Mouse (Mus musculus): Measurements from ENCODE around the gene Fam49a. TPM values are rescaled to one million over a fixed set of nuclear protein-coding genes. Genes with fewer than 3 reads are reported as not detected.
A peak's percentile ranks its signal among the peaks of the same experiment; 100 is the strongest.
"Not testable (repeated sequence)": the region's sequence is repeated elsewhere in the genome, so short reads cannot be mapped to it uniquely, and the experiment has no call there.

Fam49a gene
- polyA plus RNA-seq, 1 experiment from 2014 or later: 16.8 TPM

- Histone ChIP-seq H3K27ac (replicated peaks) (no peak overlapping the region), H3K4me3 (no peak overlapping the region), H3K36me3 (no peaks in the 10 kb centered on the region), H3K4me2 (replicated peaks) (no peak overlapping the region), H3K9ac (replicated peaks) (no peak overlapping the region), H3K27me3 (no peaks in the 10 kb centered on the region), H3K9me3 (no peaks in the 10 kb centered on the region), H3K4me1 (peaks cover 8% of the 10 kb centered on the region)
- 64% methylated on average over 3 of the region's 3 CpGs for WGBS
- no peak for ATAC-seq (ENCODE audit: low FRiP score, low read depth)
Observed at GRCm38 (mm10) chr12:12239502-12239901, 22.4 kb upstream of the Fam49a start.

GRCm38 (mm10) chr12:12243148-12243547 is 18.8 kb upstream of the Fam49a start:
- ATAC-seq (ENCODE audit: low FRiP score, low read depth): no peak
- H3K27ac ChIP-seq (replicated peaks): no peak overlapping the region
- peaks cover 4% of the 10 kb centered on the region; the same call in 1 of the 2 replicates for H3K4me1 ChIP-seq
- H3K9ac ChIP-seq (replicated peaks): no peak overlapping the region
- 80% methylated on average over 3 of the region's 3 CpGs for WGBS
- H3K36me3 ChIP-seq: no peaks in the 10 kb centered on the region
- no peak overlapping the region for H3K4me2 ChIP-seq (replicated peaks)
- H3K9me3 ChIP-seq: no peaks in the 10 kb centered on the region
- no peaks in the 10 kb centered on the region for H3K27me3 ChIP-seq
- H3K4me3 ChIP-seq: no peak overlapping the region

- not testable (repeated sequence) for H3K4me2 ChIP-seq (replicated peaks); H3K27ac ChIP-seq (replicated peaks); H3K27me3 ChIP-seq; ATAC-seq (ENCODE audit: low FRiP score, low read depth); H3K4me3 ChIP-seq; H3K9me3 ChIP-seq; H3K4me1 ChIP-seq; H3K9ac ChIP-seq (replicated peaks); H3K36me3 ChIP-seq
- 94% methylated on average over 4 of the region's 4 CpGs for WGBS
Observed at GRCm38 (mm10) chr12:12247023-12247422, 14.9 kb upstream of the Fam49a start.

GRCm38 (mm10) chr12:12249521-12249920 is 12.4 kb upstream of the Fam49a start:
- ATAC-seq (ENCODE audit: low FRiP score, low read depth): no peak
- Histone ChIP-seq H3K4me3 (no peak overlapping the region), H3K27me3 (no peaks in the 10 kb centered on the region), H3K9ac (replicated peaks) (no peak overlapping the region), H3K36me3 (no peaks in the 10 kb centered on the region), H3K4me2 (replicated peaks) (no peak overlapping the region), H3K9me3 (no peaks in the 10 kb centered on the region), H3K4me1 (no peaks in the 10 kb centered on the region), H3K27ac (replicated peaks) (no peak overlapping the region)
- 64% methylated on average over 2 of the region's 2 CpGs for WGBS

GRCm38 (mm10) chr12:12253526-12253925 is 8.4 kb upstream of the Fam49a start:
- Histone ChIP-seq H3K9ac (replicated peaks) (no peak overlapping the region), H3K27ac (replicated peaks) (no peak overlapping the region), H3K36me3 (no peaks in the 10 kb centered on the region), H3K4me1 (no peaks in the 10 kb centered on the region), H3K4me3 (no peak overlapping the region), H3K4me2 (replicated peaks) (no peak overlapping the region), H3K9me3 (no peaks in the 10 kb centered on the region), H3K27me3 (no peaks in the 10 kb centered on the region)
- ATAC-seq (ENCODE audit: low FRiP score, low read depth): no peak
- 73% methylated on average over 5 of the region's 5 CpGs for WGBS

GRCm38 (mm10) chr12:12254139-12254538 is 7.8 kb upstream of the Fam49a start:
- 90% methylated on average over 4 of the region's 4 CpGs for WGBS
- Histone ChIP-seq H3K9me3 (no peaks in the 10 kb centered on the region), H3K4me3 (no peak overlapping the region), H3K9ac (replicated peaks) (no peak overlapping the region), H3K27ac (replicated peaks) (no peak overlapping the region), H3K4me2 (replicated peaks) (no peak overlapping the region), H3K36me3 (no peaks in the 10 kb centered on the region), H3K4me1 (no peaks in the 10 kb centered on the region), H3K27me3 (no peaks in the 10 kb centered on the region)
- no peak for ATAC-seq (ENCODE audit: low FRiP score, low read depth)

- H3K4me2 ChIP-seq (replicated peaks): peak overlapping the region; percentile 83
- H3K27me3 ChIP-seq: peaks cover 6% of the 10 kb centered on the region; the same call in 1 of the 2 replicates
- H3K9ac ChIP-seq (replicated peaks): peak overlapping the region; percentile 76; the same call in 1 of the 2 replicates
- H3K9me3 ChIP-seq: no peaks in the 10 kb centered on the region
- H3K4me1 ChIP-seq: peaks cover 24% of the 10 kb centered on the region
- 73% methylated on average over 9 of the region's 9 CpGs for WGBS
- H3K4me3 ChIP-seq: peak overlapping the region; percentile 70
- ATAC-seq (ENCODE audit: low FRiP score, low read depth): peak; percentile 45
- no peaks in the 10 kb centered on the region for H3K36me3 ChIP-seq
- no peak overlapping the region for H3K27ac ChIP-seq (replicated peaks)
Observed at GRCm38 (mm10) chr12:12260979-12261960, 669 bp upstream of the Fam49a start.

- H3K27ac ChIP-seq (replicated peaks): no peak overlapping the region
- ATAC-seq (ENCODE audit: low FRiP score, low read depth): peak; percentile 35
- peak overlapping the region; percentile 83 for H3K4me2 ChIP-seq (replicated peaks)
- peaks cover 6% of the 10 kb centered on the region; the same call in 1 of the 2 replicates for H3K27me3 ChIP-seq
- H3K9me3 ChIP-seq: no peaks in the 10 kb centered on the region
- no peaks in the 10 kb centered on the region for H3K36me3 ChIP-seq
- peak overlapping the region; percentile 70; the same call in 1 of the 2 replicates for H3K4me3 ChIP-seq
- H3K4me1 ChIP-seq: peaks cover 24% of the 10 kb centered on the region
- 0% methylated on average over 1 of the region's 1 CpGs for WGBS
- H3K9ac ChIP-seq (replicated peaks): peak overlapping the region; percentile 8; the same call in 1 of the 2 replicates
Observed at GRCm38 (mm10) chr12:12263371-12263791, 1.4 kb downstream of the Fam49a start.

GRCm38 (mm10) chr12:12264151-12264550 is 2.2 kb downstream of the Fam49a start:
- no peak overlapping the region for H3K27ac ChIP-seq (replicated peaks)
- H3K36me3 ChIP-seq: no peaks in the 10 kb centered on the region
- no peak overlapping the region for H3K4me3 ChIP-seq
- H3K4me2 ChIP-seq (replicated peaks): 0 out of 2 replicates have a peak overlapping the region, but pooled peaks have one; percentile 83
- H3K4me1 ChIP-seq: peaks cover 24% of the 10 kb centered on the region
- no peak for ATAC-seq (ENCODE audit: low FRiP score, low read depth)
- WGBS: 79% methylated on average over 5 of the region's 5 CpGs
- H3K27me3 ChIP-seq: peaks cover 6% of the 10 kb centered on the region; the same call in 1 of the 2 replicates
- H3K9ac ChIP-seq (replicated peaks): no peak overlapping the region
- no peaks in the 10 kb centered on the region for H3K9me3 ChIP-seq

GRCm38 (mm10) chr12:12266552-12266951 is 4.6 kb downstream of the Fam49a start:
- no peak for ATAC-seq (ENCODE audit: low FRiP score, low read depth)
- H3K36me3 ChIP-seq: no peaks in the 10 kb centered on the region
- no peak overlapping the region for H3K4me3 ChIP-seq
- peaks cover 6% of the 10 kb centered on the region; the same call in 1 of the 2 replicates for H3K27me3 ChIP-seq
- no peak overlapping the region for H3K9ac ChIP-seq (replicated peaks)
- no peak overlapping the region for H3K4me2 ChIP-seq (replicated peaks)
- no peaks in the 10 kb centered on the region for H3K9me3 ChIP-seq
- 58% methylated on average over 1 of the region's 1 CpGs for WGBS
- no peak overlapping the region for H3K27ac ChIP-seq (replicated peaks)
- H3K4me1 ChIP-seq: peaks cover 23% of the 10 kb centered on the region

- WGBS: 82% methylated on average over 3 of the region's 3 CpGs
- H3K9me3 ChIP-seq: no peaks in the 10 kb centered on the region
- H3K27ac ChIP-seq (replicated peaks): no peak overlapping the region
- no peak for ATAC-seq (ENCODE audit: low FRiP score, low read depth)
- H3K4me2 ChIP-seq (replicated peaks): no peak overlapping the region
- H3K4me1 ChIP-seq: peaks cover 4% of the 10 kb centered on the region
- H3K4me3 ChIP-seq: no peak overlapping the region
- no peaks in the 10 kb centered on the region for H3K36me3 ChIP-seq
- H3K27me3 ChIP-seq: no peaks in the 10 kb centered on the region
- no peak overlapping the region for H3K9ac ChIP-seq (replicated peaks)
Observed at GRCm38 (mm10) chr12:12270495-12270894, 8.6 kb downstream of the Fam49a start.

GRCm38 (mm10) chr12:12274115-12274514 is 12.2 kb downstream of the Fam49a start:
- Histone ChIP-seq H3K9ac (replicated peaks) (no peak overlapping the region), H3K9me3 (no peaks in the 10 kb centered on the region), H3K36me3 (no peaks in the 10 kb centered on the region), H3K27ac (replicated peaks) (no peak overlapping the region), H3K4me3 (no peak overlapping the region), H3K4me1 (peaks cover 4% of the 10 kb centered on the region), H3K4me2 (replicated peaks) (no peak overlapping the region), H3K27me3 (no peaks in the 10 kb centered on the region)
- ATAC-seq (ENCODE audit: low FRiP score, low read depth): 0 out of 2 replicates have a peak, but pooled peaks have one; percentile 4
- WGBS: 26% methylated on average over 6 of the region's 6 CpGs

Data from midbrain, embryonic 12.5 days (tissue).